Mouse (Mus musculus): Measurements from ENCODE around the gene 1700019D03Rik.

DNA sequence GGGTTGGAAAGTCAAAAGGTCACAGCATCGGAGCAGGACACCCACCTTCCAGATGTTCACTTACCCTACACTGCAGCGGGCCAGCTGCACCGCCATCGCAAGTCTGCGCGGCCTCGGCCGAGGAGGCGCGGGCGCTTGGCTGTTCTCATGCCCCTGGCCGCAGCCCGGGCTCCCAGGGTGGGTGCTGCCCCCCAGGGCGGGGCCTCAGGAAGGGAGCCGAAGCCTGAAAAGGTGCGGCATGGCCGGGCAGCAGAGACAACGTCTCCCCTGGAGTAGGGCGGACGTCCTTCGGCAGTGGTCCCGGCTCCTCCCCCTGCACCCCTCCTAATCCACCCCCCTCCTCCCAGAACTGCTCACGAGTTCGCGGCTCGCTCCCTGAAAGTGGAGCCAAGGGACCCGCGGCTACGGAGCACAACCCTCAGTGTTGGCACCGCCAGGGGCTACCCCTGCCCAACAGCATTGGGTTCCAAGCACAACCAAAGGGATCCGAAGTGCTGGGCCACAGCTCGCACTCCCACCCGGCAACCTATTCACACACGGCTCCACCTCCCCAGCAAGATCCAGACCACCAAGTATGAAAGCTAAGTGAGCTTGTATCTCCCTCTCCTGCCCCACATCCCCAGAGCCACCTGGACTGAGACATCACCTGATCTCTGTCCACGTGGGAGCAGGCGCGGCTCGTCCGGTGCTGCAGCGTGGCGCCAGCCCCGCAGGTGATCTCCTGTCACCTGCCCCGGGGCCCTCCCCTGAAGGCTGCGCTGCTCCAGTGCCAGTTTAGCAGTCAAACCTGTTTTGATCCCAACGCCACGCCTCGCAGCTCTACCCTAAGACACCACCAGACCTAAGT is 67.2 kb downstream of the 1700019D03Rik start:
- TF ChIP-seq POLR2A (IDR thresholded peaks at IDR 0.05; ENCODE audit: low read depth, low read length) (no peak), CTCF (IDR thresholded peaks at IDR 0.05; ENCODE audit: extremely low read depth, insufficient read length, insufficient replicate concordance, low read depth, low read length) (no peak)

All from small intestine, adult 2 months (tissue).